Mouse (Mus musculus) CH12.LX (cell line): ENCODE results near the gene Fkbp14. TPM values are rescaled to one million over a fixed set of nuclear protein-coding genes. Genes with fewer than 3 reads are reported as not detected.

ENCODE experiments used
- DNase-seq: peaks from one replicate; pipeline ENCODE4 v3.0.0-alpha.2; 2013; ENCODE audit errors: extremely low read depth
- H3K27ac ChIP-seq: 2 replicates; pipeline ENCODE4 v1.5.1; 2012; ENCODE audit warnings: low read depth, mild to moderate bottlenecking, control low read depth, moderate library complexity; ENCODE audit not compliant: insufficient read depth
- H3K27me3 ChIP-seq: replicated peaks from 2 replicates; pipeline ENCODE3; 2012; ENCODE audit warnings: inconsistent platforms
- H3K36me3 ChIP-seq, 2 experiments: replicated peaks in 1 of 2; 2 replicates each; pipeline versions ENCODE3 to v1.6.1; 2012; ENCODE audit warnings: inconsistent platforms in 1 of 2, low read length in 1 of 2, mild to moderate bottlenecking in 1 of 2, mixed read lengths in 1 of 2, moderate library complexity in 1 of 2; ENCODE audit not compliant: control insufficient read depth in 1 of 2, insufficient read depth in 1 of 2
- H3K4me1 ChIP-seq, 2 experiments: 2 replicates each; pipeline ENCODE4 v1.6.1; 2012; ENCODE audit warnings: inconsistent platforms in 1 of 2, moderate library complexity in 1 of 2; ENCODE audit not compliant: insufficient read depth in 2 of 2, control insufficient read depth in 1 of 2
- H3K4me2 ChIP-seq: 2 replicates; pipeline ENCODE4 v1.6.1; 2012; ENCODE audit warnings: low read depth, mild to moderate bottlenecking, control low read depth; ENCODE audit not compliant: poor library complexity, insufficient read depth, severe bottlenecking
- H3K4me3 ChIP-seq, 3 experiments: fragments of 150-350 bp in 1 of 3; sonication (generic) in 1 of 3; replicated peaks in 1 of 3; 2 replicates each; pipeline versions ENCODE3 to v1.5.1; 2011 to 2012; ENCODE audit warnings: low read depth in 2 of 3, low read length in 2 of 3, mild to moderate bottlenecking in 2 of 3, moderate library complexity in 2 of 3, control low read depth in 1 of 3, improper control_type of control experiment in 1 of 3, inconsistent platforms in 1 of 3, mixed read lengths in 1 of 3; ENCODE audit not compliant: poor library complexity in 1 of 3
- H3K79me2 ChIP-seq: replicated peaks from 2 replicates; pipeline ENCODE4 v1.6.1; 2012; ENCODE audit warnings: mild to moderate bottlenecking, moderate library complexity; ENCODE audit not compliant: control insufficient read depth, poor library complexity, insufficient read depth, severe bottlenecking; ENCODE audit errors: extremely low read depth
- H3K9ac ChIP-seq: 2 replicates; pipeline ENCODE4 v1.6.1; 2012; ENCODE audit warnings: low read depth, mild to moderate bottlenecking, control low read depth, moderate library complexity; ENCODE audit not compliant: insufficient read depth
- H3K9me3 ChIP-seq: replicated peaks from 2 replicates; pipeline ENCODE3; 2012; ENCODE audit warnings: low read length, inconsistent platforms, mixed read lengths
- BHLHE40 ChIP-seq: IDR thresholded peaks from 2 replicates; pipeline ENCODE4 v1.6.1; 2011; ENCODE audit warnings: mild to moderate bottlenecking, low read depth, low read length, improper control_type of control experiment
- CHD1 ChIP-seq: IDR thresholded peaks from 2 replicates; pipeline ENCODE4 v1.6.1; 2012; ENCODE audit warnings: low read depth, low read length, improper control_type of control experiment, inconsistent platforms
- CHD2 ChIP-seq: IDR thresholded peaks from 2 replicates; pipeline ENCODE4 v1.6.1; 2011; ENCODE audit warnings: low read length, improper control_type of control experiment
- CTCF ChIP-seq, 2 experiments: IDR thresholded peaks in 1 of 2; conservative IDR thresholded peaks in 1 of 2; 2 replicates each; pipeline ENCODE4 v1.5.1; 2011 to 2012; ENCODE audit warnings: low read depth in 2 of 2, low read length in 2 of 2, improper control_type of control experiment in 1 of 2, inconsistent platforms in 1 of 2, mild to moderate bottlenecking in 1 of 2, moderate library complexity in 1 of 2
- E2F4 ChIP-seq: IDR thresholded peaks from 2 replicates; pipeline ENCODE4 v1.6.1; 2011; ENCODE audit warnings: low read depth, low read length, improper control_type of control experiment; ENCODE audit not compliant: insufficient replicate concordance
- ELF1 ChIP-seq: IDR thresholded peaks from 2 replicates; pipeline ENCODE4 v1.6.1; 2014; ENCODE audit warnings: low read depth, mild to moderate bottlenecking, inconsistent platforms, low read length, improper control_type of control experiment
- EP300 ChIP-seq: IDR thresholded peaks from 2 replicates; pipeline ENCODE4 v1.6.1; 2011; ENCODE audit warnings: low read length, improper control_type of control experiment
- ETS1 ChIP-seq: conservative IDR thresholded peaks from 2 replicates; pipeline ENCODE4 v1.6.1; 2012; ENCODE audit warnings: low read depth, mild to moderate bottlenecking, inconsistent platforms, low read length, improper control_type of control experiment, moderate library complexity
- GABPA ChIP-seq: IDR thresholded peaks from 2 replicates; pipeline ENCODE4 v1.6.1; 2012; ENCODE audit warnings: low read depth, low read length, improper control_type of control experiment, inconsistent platforms; ENCODE audit not compliant: insufficient replicate concordance
- HCFC1 ChIP-seq: IDR thresholded peaks from 2 replicates; pipeline ENCODE4 v1.6.1; 2012; ENCODE audit warnings: low read depth, mild to moderate bottlenecking, inconsistent platforms, low read length, improper control_type of control experiment
- IRF4 ChIP-seq: IDR thresholded peaks from 2 replicates; pipeline ENCODE4 v1.6.1; 2014; ENCODE audit warnings: low read depth, mild to moderate bottlenecking, inconsistent platforms, low read length, improper control_type of control experiment
- JUN ChIP-seq: IDR thresholded peaks from 2 replicates; pipeline ENCODE4 v1.6.1; 2011; ENCODE audit warnings: low read depth, mild to moderate bottlenecking, low read length, improper control_type of control experiment, moderate library complexity; ENCODE audit not compliant: insufficient read depth
- JUND ChIP-seq: conservative IDR thresholded peaks from 2 replicates; pipeline ENCODE4 v1.6.1; 2011; ENCODE audit warnings: low read depth, low read length, improper control_type of control experiment
- KAT2A ChIP-seq: IDR thresholded peaks from 2 replicates; pipeline ENCODE4 v1.6.1; 2012; ENCODE audit warnings: low read length, improper control_type of control experiment, inconsistent platforms; ENCODE audit not compliant: insufficient replicate concordance
- MAFK ChIP-seq: IDR thresholded peaks from 2 replicates; pipeline ENCODE4 v1.6.1; 2011; ENCODE audit warnings: low read length, improper control_type of control experiment; ENCODE audit not compliant: insufficient replicate concordance
- MAX ChIP-seq: IDR thresholded peaks from 2 replicates; pipeline ENCODE4 v1.6.1; 2011; ENCODE audit warnings: low read length, improper control_type of control experiment
- MAZ ChIP-seq: IDR thresholded peaks from 2 replicates; pipeline ENCODE4 v1.6.1; 2012; ENCODE audit warnings: low read depth, mild to moderate bottlenecking, inconsistent platforms, low read length, improper control_type of control experiment, moderate library complexity
- MEF2A ChIP-seq: IDR thresholded peaks from 2 replicates; pipeline ENCODE4 v1.6.1; 2014; ENCODE audit warnings: low read depth, mild to moderate bottlenecking, inconsistent platforms, low read length, improper control_type of control experiment, borderline replicate concordance
- MXI1 ChIP-seq: IDR thresholded peaks from 2 replicates; pipeline ENCODE4 v1.6.1; 2011; ENCODE audit warnings: mild to moderate bottlenecking, low read depth, low read length, improper control_type of control experiment
- MYC ChIP-seq: IDR thresholded peaks from 2 replicates; pipeline ENCODE4 v1.6.1; 2011; ENCODE audit warnings: low read depth, mild to moderate bottlenecking, improper control_type of control experiment, low read length
- NELFE ChIP-seq: IDR thresholded peaks from 2 replicates; pipeline ENCODE4 v1.6.1; 2011; ENCODE audit warnings: low read depth, low read length, improper control_type of control experiment
- NRF1 ChIP-seq: IDR thresholded peaks from 2 replicates; pipeline ENCODE4 v1.6.1; 2014; ENCODE audit warnings: low read depth, mild to moderate bottlenecking, inconsistent platforms, low read length, improper control_type of control experiment, moderate library complexity
- PAX5 ChIP-seq: IDR thresholded peaks from 2 replicates; pipeline ENCODE4 v1.6.1; 2012; ENCODE audit warnings: low read length, inconsistent platforms, mixed read lengths
- POLR2A ChIP-seq: IDR thresholded peaks from 2 replicates; pipeline ENCODE4 v1.6.1; 2011; ENCODE audit warnings: low read depth, mild to moderate bottlenecking, improper control_type of control experiment, low read length
- POLR2AphosphoS2 ChIP-seq: IDR thresholded peaks from 2 replicates; pipeline ENCODE4 v1.6.1; 2011; ENCODE audit warnings: low read depth, low read length, improper control_type of control experiment
- RAD21 ChIP-seq: IDR thresholded peaks from 2 replicates; pipeline ENCODE4 v1.6.1; 2011; ENCODE audit warnings: low read depth, mild to moderate bottlenecking, low read length, improper control_type of control experiment, moderate library complexity
- RCOR1 ChIP-seq: conservative IDR thresholded peaks from 2 replicates; pipeline ENCODE4 v1.6.1; 2012; ENCODE audit warnings: low read depth, mild to moderate bottlenecking, inconsistent platforms, low read length, improper control_type of control experiment
- SIN3A ChIP-seq: IDR thresholded peaks from 2 replicates; pipeline ENCODE4 v1.6.1; 2012; ENCODE audit warnings: low read length, improper control_type of control experiment, inconsistent platforms
- SMC3 ChIP-seq: IDR thresholded peaks from 2 replicates; pipeline ENCODE4 v1.6.1; 2011; ENCODE audit warnings: low read depth, low read length, improper control_type of control experiment
- TBP ChIP-seq: conservative IDR thresholded peaks from 2 replicates; pipeline ENCODE4 v1.6.1; 2011; ENCODE audit warnings: low read depth, low read length, improper control_type of control experiment
- TCF12 ChIP-seq: IDR thresholded peaks from 2 replicates; pipeline ENCODE4 v1.6.1; 2014; ENCODE audit warnings: low read depth, mild to moderate bottlenecking, inconsistent platforms, low read length, improper control_type of control experiment
- UBTF ChIP-seq: IDR thresholded peaks from 2 replicates; pipeline ENCODE4 v1.6.1; 2012; ENCODE audit warnings: low read depth, mild to moderate bottlenecking, inconsistent platforms, low read length, improper control_type of control experiment, moderate library complexity
- USF1 ChIP-seq: IDR thresholded peaks from 2 replicates; pipeline ENCODE4 v1.6.1; 2014; ENCODE audit warnings: low read depth, mild to moderate bottlenecking, inconsistent platforms, low read length, improper control_type of control experiment
- USF2 ChIP-seq: conservative IDR thresholded peaks from 2 replicates; pipeline ENCODE4 v1.6.1; 2011; ENCODE audit warnings: low read depth, low read length, improper control_type of control experiment
- ZC3H11A ChIP-seq: IDR thresholded peaks from 2 replicates; pipeline ENCODE4 v1.6.1; 2012; ENCODE audit warnings: low read depth, mild to moderate bottlenecking, inconsistent platforms, low read length, improper control_type of control experiment
- ZKSCAN1 ChIP-seq: IDR thresholded peaks from 2 replicates; pipeline ENCODE4 v1.6.1; 2012; ENCODE audit warnings: low read depth, inconsistent platforms, low read length, improper control_type of control experiment, borderline replicate concordance
- ZMIZ1 ChIP-seq: IDR thresholded peaks from 2 replicates; pipeline ENCODE4 v1.6.1; 2012; ENCODE audit warnings: low read depth, mild to moderate bottlenecking, inconsistent platforms, low read length, improper control_type of control experiment
- ZNF384 ChIP-seq: IDR thresholded peaks from 2 replicates; pipeline ENCODE4 v1.6.1; 2012; ENCODE audit warnings: low read depth, low read length, improper control_type of control experiment, inconsistent platforms
- dilution Hi-C: fragments of 300-500 bp; cut with MboI; formaldehyde crosslinking; loops from 2 replicates; pipeline ENCODE4 v1.14.3; 2020; ENCODE audit warnings: low sequenced_read_pairs; ENCODE audit not compliant: extremely low pct_unique_long_range_greater_than_20kb, extremely low pct_ligation_motif_present
- in situ Hi-C: fragments of 300-500 bp; cut with MboI; formaldehyde crosslinking; loops from 3 replicates; pipeline ENCODE4 v1.14.3; 2019; ENCODE audit warnings: low sequenced_read_pairs, low pct_ligation_motif_present, low pct_unique_long_range_greater_than_20kb, mixed read lengths
- polyA plus RNA-seq: library from polyadenylated mRNA; unstranded; fragments of >175 nt; gene quantifications from 2 replicates; pipeline ENCODE4 v1.2.1, GENCODE M21; 2012; ENCODE audit warnings: low read depth; ENCODE audit not compliant: insufficient read length
- total RNA-seq, 2 experiments: library from RNA; depleted of rRNA; stranded (reverse); fragments of 300-350 nt in 1 of 2; fragments of >200 nt in 1 of 2; gene quantifications; 2 replicates each; pipeline ENCODE4 v1.2.3; 2012 to 2014

Gene Fkbp14
- total and polyA plus RNA-seq, 3 experiments: 0.50 to 0.95 (median 0.68) TPM

GRCm38 (mm10) chr6:54592938-54593535 lies 4.1 kb downstream of the Fkbp14 start:
- Histone ChIP-seq H3K79me2 (no peaks in the 10 kb centered on the region), H3K4me2 (peak overlapping the region; percentile 99), H3K36me3 (peaks cover 2 to 6% of the 10 kb centered on the region in 2 experiments), H3K27me3 (peaks cover 2% of the 10 kb centered on the region), H3K4me3 (peak overlapping the region; percentile 54 to 75 (median 74)), H3K4me1 (peaks cover 2 to 29% of the 10 kb centered on the region in 2 experiments; a peak in 3 of 4 replicates), H3K9ac (peak overlapping the region; percentile 94), H3K27ac (no peak overlapping the region), H3K9me3 (no peaks in the 10 kb centered on the region)
- peak; percentile 85 for DNase-seq
- in situ Hi-C loops: loop anchor here (10.0 to 25.0 kb wide), 3 partner anchors 212 to 419 kb away; no protein-coding TSS in a partner anchor
- no peak for TF ChIP-seq MXI1
- TF ChIP-seq UBTF: no peak
- TF ChIP-seq NELFE: peak; percentile 66
- TF ChIP-seq CHD2: peak; percentile 95
- no peak for TF ChIP-seq MAZ
- no peak for TF ChIP-seq ETS1
- TF ChIP-seq ELF1: no peak
- TF ChIP-seq MEF2A: no peak
- no peak for TF ChIP-seq RCOR1
- no peak for TF ChIP-seq SMC3
- no peak for TF ChIP-seq MAFK
- no peak for TF ChIP-seq RAD21
- TF ChIP-seq HCFC1: no peak; the same call in 1 of the 2 replicates
- peak; percentile 45; the same call in 1 of the 2 replicates for TF ChIP-seq TCF12
- TF ChIP-seq NRF1: peak; percentile 47; the same call in 1 of the 2 replicates
- TF ChIP-seq ZKSCAN1: no peak
- TF ChIP-seq MYC: 0 out of 2 replicates have a peak, but pooled peaks have one; percentile 46
- no peak for TF ChIP-seq E2F4
- TF ChIP-seq POLR2AphosphoS2: no peak
- TF ChIP-seq BHLHE40: no peak
- TF ChIP-seq USF1: no peak
- TF ChIP-seq ZMIZ1: no peak
- no peak for TF ChIP-seq MAX
- peak; percentile 55 for TF ChIP-seq ZNF384
- no peak for TF ChIP-seq JUN
- TF ChIP-seq POLR2A: peak; percentile 56
- no peak for TF ChIP-seq GABPA
- TF ChIP-seq PAX5: no peak
- no peak; the same call in 1 of the 2 replicates for TF ChIP-seq IRF4
- no peak for TF ChIP-seq JUND
- peak; percentile 46 for TF ChIP-seq SIN3A
- no peak for TF ChIP-seq EP300
- TF ChIP-seq KAT2A: no peak
- no peak for TF ChIP-seq CHD1
- TF ChIP-seq TBP: 0 out of 2 replicates have a peak, but pooled peaks have one; percentile 47
- TF ChIP-seq ZC3H11A: no peak
- TF ChIP-seq CTCF (conservative IDR thresholded peaks at IDR 0.05 in 1 of 2, IDR thresholded peaks at IDR 0.05 in 1 of 2; ENCODE audit: low read depth in 2 of 2, low read length in 2 of 2): no peak
- TF ChIP-seq USF2: no peak
- dilution Hi-C loops: no loop called here
